Mouse (Mus musculus): ENCODE measurements around the gene Gm5483. TPM values are rescaled to one million over a fixed set of nuclear protein-coding genes. Genes with fewer than 3 reads are reported as not detected.
"Not testable (repeated sequence)": the region's sequence is repeated elsewhere in the genome, so short reads cannot be mapped to it uniquely, and the experiment has no call there.

The Gm5483 gene
- polyA plus RNA-seq, 1 experiment from 2014 or later = not detected

DNA sequence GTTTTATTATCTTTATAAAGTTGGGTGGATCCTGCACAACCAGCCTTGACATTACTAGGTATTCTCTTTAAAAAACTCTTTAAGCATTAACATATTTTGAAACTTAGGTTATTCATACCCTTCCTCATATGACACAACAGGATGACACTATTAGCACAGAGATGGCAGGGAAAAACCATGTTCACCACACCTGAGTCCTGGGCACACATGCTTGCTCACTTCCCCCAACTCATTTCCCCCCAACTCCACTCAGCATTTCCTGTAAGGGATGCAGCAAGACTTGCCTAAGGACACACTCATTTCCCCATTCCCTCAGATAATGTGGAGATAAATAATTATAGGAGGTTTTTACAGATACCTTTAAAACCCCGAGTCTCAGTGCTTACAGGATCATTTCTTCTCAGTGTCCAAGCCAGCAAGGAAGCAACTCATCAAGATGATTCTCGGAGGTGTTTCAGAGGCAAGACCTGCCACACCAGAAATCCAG lies 26.0 kb downstream of the Gm5483 start, which contains the start of gene Gm5416:
TSS of gene Gm5416 (plus strand) at position 437 of the 487 bp plus-strand sequence.
- Histone ChIP-seq H3K4me3 (ENCODE audit: low read depth, low read length) (no peak within 1 kb of the TSS), H3K4me2 (no peak within 1 kb of the TSS), H3K4me1 (ENCODE audit: control insufficient read depth, insufficient read depth, low read length) (no peaks in the 10 kb centered on the region), H3K27ac (ENCODE audit: low read depth, low read length) (no peak within 1 kb of the TSS), H3K36me3 (ENCODE audit: control insufficient read depth, insufficient read depth, low read length) (no peaks in the 10 kb centered on the region), H3K27me3 (ENCODE audit: control insufficient read depth, insufficient read depth, low read length) (no peaks in the 10 kb centered on the region), H3K9me3 (replicated peaks; ENCODE audit: control insufficient read depth, low read length) (no peaks in the 10 kb centered on the region), H3K9ac (ENCODE audit: low read depth, low read length) (no peak within 1 kb of the TSS)
- WGBS (ENCODE audit: insufficient replicate concordance) = 83% methylated on average over 2 of the region's 2 CpGs
- ATAC-seq (replicated peaks; ENCODE audit: insufficient number of reproducible peaks, low FRiP score, low TSS enrichment) = no peak

- H3K9ac ChIP-seq (ENCODE audit: low read depth, low read length); H3K9me3 ChIP-seq (replicated peaks; ENCODE audit: control insufficient read depth, low read length); ATAC-seq (replicated peaks; ENCODE audit: insufficient number of reproducible peaks, low FRiP score, low TSS enrichment); H3K4me1 ChIP-seq (ENCODE audit: control insufficient read depth, insufficient read depth, low read length); H3K36me3 ChIP-seq (ENCODE audit: control insufficient read depth, insufficient read depth, low read length); H3K4me3 ChIP-seq (ENCODE audit: low read depth, low read length); H3K27ac ChIP-seq (ENCODE audit: low read depth, low read length); H3K27me3 ChIP-seq (ENCODE audit: control insufficient read depth, insufficient read depth, low read length); H3K4me2 ChIP-seq: not testable (repeated sequence)
- WGBS (ENCODE audit: insufficient replicate concordance) = 85% methylated on average over 7 of the region's 7 CpGs
These were observed 37.2 kb downstream of the Gm5483 start, which contains the start of gene 2010005H15Rik for GRCm38 (mm10) chr16:36221168-36221567. 2010005H15Rik (plus strand) TSS chr16:36221468.

Other genes with a start within 250 kb of the Gm5483 start
- 3.3 and 5.1 TPM in 2 replicates for gene Parp9, start 245.7 kb upstream of the Gm5483 start, polyA plus RNA-seq (2014; fragmentation: Nextera tagmentation; extraction: Ambion mirVana)
- gene Dtx3l, start 245.1 kb upstream of the Gm5483 start, polyA plus RNA-seq (2014; fragmentation: Nextera tagmentation; extraction: Ambion mirVana) = 3.4 and 4.0 TPM in 2 replicates
- gene Kpna1, start 205.5 kb upstream of the Gm5483 start, polyA plus RNA-seq (2014; fragmentation: Nextera tagmentation; extraction: Ambion mirVana) = 49.9 and 58.1 TPM in 2 replicates
- 6.5 and 7.6 TPM in 2 replicates for gene Wdr5b, start 143.0 kb upstream of the Gm5483 start, polyA plus RNA-seq (2014; fragmentation: Nextera tagmentation; extraction: Ambion mirVana)
- gene Fam162a, start 112.6 kb upstream of the Gm5483 start, polyA plus RNA-seq (2014; fragmentation: Nextera tagmentation; extraction: Ambion mirVana) = 723 and 731 TPM in 2 replicates
- 87.5 and 89.1 TPM in 2 replicates for gene Ccdc58, start 112.5 kb upstream of the Gm5483 start, polyA plus RNA-seq (2014; fragmentation: Nextera tagmentation; extraction: Ambion mirVana)
- gene Csta1, start 53.0 kb upstream of the Gm5483 start, polyA plus RNA-seq (2014; fragmentation: Nextera tagmentation; extraction: Ambion mirVana) = not detected in 2 replicates
- not detected in 2 replicates for gene Stfa2l1, start 27.4 kb upstream of the Gm5483 start, polyA plus RNA-seq (2014; fragmentation: Nextera tagmentation; extraction: Ambion mirVana)
- not detected in 2 replicates for gene Gm5416, start 26.2 kb downstream of the Gm5483 start, polyA plus RNA-seq (2014; fragmentation: Nextera tagmentation; extraction: Ambion mirVana)
- not detected in 2 replicates for gene 2010005H15Rik, start 37.3 kb downstream of the Gm5483 start, polyA plus RNA-seq (2014; fragmentation: Nextera tagmentation; extraction: Ambion mirVana)
- 0.99 and 2.5 TPM in 2 replicates for gene Stfa1, start 92.7 kb downstream of the Gm5483 start, polyA plus RNA-seq (2014; fragmentation: Nextera tagmentation; extraction: Ambion mirVana)
- not detected in 2 replicates for gene BC117090, start 150.1 kb downstream of the Gm5483 start, polyA plus RNA-seq (2014; fragmentation: Nextera tagmentation; extraction: Ambion mirVana)
- 0.90 and 2.3 TPM in 2 replicates for gene BC100530, start 183.5 kb downstream of the Gm5483 start, polyA plus RNA-seq (2014; fragmentation: Nextera tagmentation; extraction: Ambion mirVana)
- not detected in 2 replicates for gene Stfa2, start 224.2 kb downstream of the Gm5483 start, polyA plus RNA-seq (2014; fragmentation: Nextera tagmentation; extraction: Ambion mirVana)

Measured in heart, embryonic 11.5 days (tissue).